Mouse (Mus musculus) MEL (cell line): Measurements from ENCODE around the gene Podxl. TPM values are rescaled to one million over a fixed set of nuclear protein-coding genes. Genes with fewer than 3 reads are reported as not detected.
"Not testable (repeated sequence)": the region's sequence is repeated elsewhere in the genome, so short reads cannot be mapped to it uniquely, and the experiment has no call there.

Source experiments
- DNase-seq: peaks from one replicate; pipeline ENCODE4 v3.0.0; 2011; ENCODE audit warnings: low read depth, low spot score
- H3K27ac ChIP-seq: 2 replicates; pipeline ENCODE4 v1.5.1; 2012; ENCODE audit warnings: low read depth, mild to moderate bottlenecking, control low read depth, low read length, moderate library complexity; ENCODE audit not compliant: control insufficient read depth
- H3K27me3 ChIP-seq, 2 experiments: fragments of 150-350 bp in 1 of 2; sonication (generic) in 1 of 2; 2 replicates each; pipeline ENCODE4 v1.6.1; 2012; ENCODE audit warnings: low read length in 2 of 2, mild to moderate bottlenecking in 2 of 2, improper control_type of control experiment in 1 of 2, moderate library complexity in 1 of 2; ENCODE audit not compliant: insufficient read depth in 2 of 2, control insufficient read depth in 1 of 2
- H3K36me3 ChIP-seq, 2 experiments: 2 replicates each; pipeline ENCODE4 v1.6.1; 2012 to 2014; ENCODE audit warnings: low read length in 2 of 2, improper control_type of control experiment in 1 of 2, inconsistent platforms in 1 of 2, mild to moderate bottlenecking in 1 of 2; ENCODE audit not compliant: insufficient read depth in 2 of 2, control insufficient read depth in 1 of 2
- H3K4me1 ChIP-seq, 2 experiments: fragments of 150-350 bp in 1 of 2; sonication (generic) in 1 of 2; 2 replicates each; pipeline ENCODE4 v1.6.1; 2012; ENCODE audit warnings: low read length in 2 of 2, improper control_type of control experiment in 1 of 2, mild to moderate bottlenecking in 1 of 2; ENCODE audit not compliant: insufficient read depth in 2 of 2, control insufficient read depth in 1 of 2
- H3K4me3 ChIP-seq, 2 experiments: fragments of 150-350 bp in 1 of 2; sonication (generic) in 1 of 2; 2 replicates each; pipeline ENCODE4 v1.5.1; 2012; ENCODE audit warnings: low read depth in 2 of 2, low read length in 2 of 2, mild to moderate bottlenecking in 2 of 2, moderate library complexity in 2 of 2, control low read depth in 1 of 2, improper control_type of control experiment in 1 of 2; ENCODE audit not compliant: control insufficient read depth in 1 of 2, insufficient read depth in 1 of 2
- H3K79me2 ChIP-seq: 2 replicates; pipeline ENCODE4 v1.6.1; 2012; ENCODE audit warnings: mild to moderate bottlenecking, low read length, moderate library complexity; ENCODE audit not compliant: control insufficient read depth, poor library complexity, insufficient read depth
- H3K9ac ChIP-seq: 2 replicates; pipeline ENCODE4 v1.6.1; 2012; ENCODE audit warnings: low read depth, mild to moderate bottlenecking, control low read depth, low read length, moderate library complexity; ENCODE audit not compliant: control insufficient read depth, poor library complexity, severe bottlenecking
- H3K9me3 ChIP-seq: fragments of 150-350 bp; sonication (generic); replicated peaks from 2 replicates; pipeline ENCODE4 v1.6.1; 2012; ENCODE audit warnings: mild to moderate bottlenecking, low read length, improper control_type of control experiment, moderate library complexity; ENCODE audit not compliant: insufficient read depth
- CHD1 ChIP-seq: IDR thresholded peaks from 2 replicates; pipeline ENCODE4 v1.6.1; 2012; ENCODE audit warnings: low read depth, mild to moderate bottlenecking, inconsistent platforms, low read length, improper control_type of control experiment
- GABPA ChIP-seq: IDR thresholded peaks from 2 replicates; pipeline ENCODE4 v1.6.1; 2012; ENCODE audit warnings: low read depth, mild to moderate bottlenecking, inconsistent platforms, low read length, improper control_type of control experiment, moderate library complexity
- JUND ChIP-seq: IDR thresholded peaks from 2 replicates; pipeline ENCODE4 v1.6.1; 2011; ENCODE audit warnings: low read depth, mild to moderate bottlenecking, improper control_type of control experiment, low read length
- KAT2A ChIP-seq: conservative IDR thresholded peaks from 2 replicates; pipeline ENCODE4 v1.6.1; 2012; ENCODE audit warnings: low read depth, low read length, improper control_type of control experiment, inconsistent platforms
- MAX ChIP-seq: IDR thresholded peaks from 2 replicates; pipeline ENCODE4 v1.6.1; 2011; ENCODE audit warnings: low read length, improper control_type of control experiment
- POLR2AphosphoS5 ChIP-seq: IDR thresholded peaks from 2 replicates; pipeline ENCODE4 v1.6.1; 2012; ENCODE audit warnings: low read depth, borderline replicate concordance, mild to moderate bottlenecking, inconsistent platforms, low read length, moderate library complexity, mixed read lengths
- RAD21 ChIP-seq: IDR thresholded peaks from 2 replicates; pipeline ENCODE4 v1.6.1; 2011; ENCODE audit warnings: mild to moderate bottlenecking, low read depth, low read length, improper control_type of control experiment
- TAL1 ChIP-seq: IDR thresholded peaks from 2 replicates; pipeline ENCODE4 v1.6.1; 2012; ENCODE audit warnings: mild to moderate bottlenecking, inconsistent platforms, low read length, moderate library complexity, mixed read lengths
- TBP ChIP-seq: IDR thresholded peaks from 2 replicates; pipeline ENCODE4 v1.8.0; 2011; ENCODE audit warnings: low read depth, low read length, improper control_type of control experiment
- USF1 ChIP-seq: IDR thresholded peaks from 2 replicates; pipeline ENCODE4 v1.6.1; 2014; ENCODE audit warnings: low read depth, mild to moderate bottlenecking, inconsistent platforms, low read length, improper control_type of control experiment, moderate library complexity
- ZC3H11A ChIP-seq: IDR thresholded peaks from 2 replicates; pipeline ENCODE4 v1.6.1; 2012; ENCODE audit warnings: low read depth, mild to moderate bottlenecking, inconsistent platforms, low read length, improper control_type of control experiment
- ZKSCAN1 ChIP-seq: IDR thresholded peaks from 2 replicates; pipeline ENCODE4 v1.6.1; 2012; ENCODE audit warnings: low read depth, mild to moderate bottlenecking, inconsistent platforms, low read length, improper control_type of control experiment, moderate library complexity
- ZNF384 ChIP-seq: IDR thresholded peaks from 2 replicates; pipeline ENCODE4 v1.6.1; 2012; ENCODE audit warnings: low read depth, mild to moderate bottlenecking, inconsistent platforms, low read length, improper control_type of control experiment
- polyA plus RNA-seq, 2 experiments: library from polyadenylated mRNA; stranded (reverse) in 1 of 2; unstranded in 1 of 2; fragments of >175 nt in 1 of 2; fragments of >200 nt in 1 of 2; gene quantifications; 2 replicates each; pipeline versions ENCODE4 v1.2.1 to v1.2.4; 2012; ENCODE audit warnings: low replicate concordance in 2 of 2, low read depth in 1 of 2; ENCODE audit not compliant: insufficient read length in 2 of 2, insufficient read depth in 1 of 2, missing spikeins in 1 of 2
- total RNA-seq: library from RNA; depleted of rRNA; stranded (reverse); fragments of 300-350 nt; gene quantifications from 2 replicates; pipeline ENCODE4 v1.2.3, GENCODE M21; 2012

Podxl gene
- total and polyA plus RNA-seq, 3 experiments: 19.1 to 40.8 TPM; not detected in 1

DNA sequence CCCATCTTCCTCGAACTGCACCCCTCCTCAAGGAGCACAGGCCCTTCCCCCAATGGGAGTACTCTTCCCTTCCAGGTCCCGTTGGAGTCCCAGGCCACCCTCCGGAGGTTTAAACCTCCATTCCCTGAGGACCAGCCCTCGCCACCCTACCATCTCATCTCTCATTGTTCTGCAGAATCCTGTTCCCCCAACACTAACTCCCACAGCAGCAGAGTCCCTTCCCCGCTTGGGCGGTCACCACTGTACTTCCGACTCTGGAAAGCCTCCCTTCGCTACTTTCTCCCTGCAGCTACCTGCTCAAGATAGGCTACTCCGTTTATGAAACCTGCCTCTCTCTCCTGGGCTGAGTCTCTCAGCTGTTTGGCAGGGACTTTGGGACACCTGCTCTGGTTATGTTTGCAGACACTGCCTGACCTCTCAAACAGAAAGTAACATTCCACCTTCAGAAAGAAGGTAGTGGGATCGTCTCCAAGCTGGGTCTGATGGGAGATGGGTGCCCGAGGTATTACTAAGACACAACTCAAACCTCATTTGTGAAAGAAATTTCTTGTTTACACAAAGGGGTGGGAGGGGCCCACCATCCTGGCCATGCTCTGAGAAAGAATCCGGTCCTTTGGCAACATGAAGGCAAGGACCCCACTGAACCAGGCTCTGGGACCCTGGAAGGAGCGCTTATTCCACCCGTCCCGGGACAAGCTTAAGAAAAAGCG lies 1.3 kb downstream of the Podxl start:
- no peaks in the 10 kb centered on the region for H3K9me3 ChIP-seq
- TF ChIP-seq POLR2AphosphoS5: no peak
- TF ChIP-seq RAD21: no peak
- no peak for TF ChIP-seq CHD1
- TF ChIP-seq GABPA: no peak
- no peak for TF ChIP-seq KAT2A
- TF ChIP-seq MAX: no peak
- TF ChIP-seq JUND: no peak
- no peak for TF ChIP-seq TAL1
- no peak for TF ChIP-seq ZKSCAN1
- TF ChIP-seq USF1: no peak
- TF ChIP-seq TBP: no peak
- TF ChIP-seq ZC3H11A: no peak
- H3K9ac ChIP-seq: peak overlapping the region; percentile 82
- peak overlapping the region; percentile 80 to 84 for H3K4me3 ChIP-seq
- H3K27me3 ChIP-seq: no peaks in the 10 kb centered on the region
- peaks cover 0 to 10% of the 10 kb centered on the region in 2 experiments; a peak in 3 of 4 replicates for H3K4me1 ChIP-seq
- peaks cover 13% of the 10 kb centered on the region for H3K79me2 ChIP-seq
- peak; percentile 36 for DNase-seq
- H3K36me3 ChIP-seq: peaks cover 0 to 3% of the 10 kb centered on the region in 2 experiments; a peak in 2 of 4 replicates
- H3K27ac ChIP-seq: no peak overlapping the region

GRCm38 (mm10) chr6:31561948-31562347 lies 1.8 kb downstream of the Podxl start:
- not testable (repeated sequence) for H3K27me3 ChIP-seq, H3K9me3 ChIP-seq, H3K4me3 ChIP-seq, H3K36me3 ChIP-seq, H3K27ac ChIP-seq, H3K9ac ChIP-seq
- Histone ChIP-seq H3K4me1 (peaks cover 0 to 10% of the 10 kb centered on the region in 2 experiments; a peak in 2 of 4 replicates), H3K79me2 (peaks cover 13% of the 10 kb centered on the region)
- TF ChIP-seq ZNF384: peak; percentile 84
- peak; percentile 25 for DNase-seq
